Mouse (Mus musculus) cerebellum, adult 2 months (tissue): ENCODE measurements around the gene Cry1.

Experiments
- CTCF ChIP-seq: fragments of 200-500 bp; IDR thresholded peaks from 2 replicates; pipeline ENCODE4 v1.5.1; 2011; ENCODE audit warnings: low read depth, mild to moderate bottlenecking, control low read depth, low read length, moderate library complexity, borderline replicate concordance; ENCODE audit not compliant: insufficient read depth
- POLR2A ChIP-seq: fragments of 200-500 bp; IDR thresholded peaks from 2 replicates; pipeline ENCODE4 v1.6.1; 2011; ENCODE audit warnings: low read length, control low read depth, borderline replicate concordance; ENCODE audit not compliant: insufficient read depth

GRCm38 (mm10) chr10:85146282-85146681 lies 38.6 kb downstream of the Cry1 start:
- TF ChIP-seq CTCF (no peak), POLR2A (no peak)
